Mouse (Mus musculus): ENCODE data around the gene Crhr2. TPM values are rescaled to one million over a fixed set of nuclear protein-coding genes. Genes with fewer than 3 reads are reported as not detected.

The Crhr2 gene
- polyA plus RNA-seq, 1 experiment = not detected

GRCm38 (mm10) chr6:55081379-55081778 is 51.4 kb downstream of the Crhr2 start:
- Histone ChIP-seq H3K27ac (ENCODE audit: control insufficient read depth, insufficient read depth, low read depth, low read length, poor library complexity) (no peak overlapping the region), H3K4me3 (replicated peaks; ENCODE audit: control insufficient read depth, low read depth, low read length) (no peak overlapping the region), H3K4me1 (ENCODE audit: control insufficient read depth, insufficient read depth, low read length) (no peaks in the 10 kb centered on the region)
- 89% methylated on average over 3 of the region's 3 CpGs for WGBS
- no peak for TF ChIP-seq CTCF (IDR thresholded peaks at IDR 0.05; ENCODE audit: control insufficient read depth, insufficient read depth, low read length)

GRCm38 (mm10) chr6:55076561-55077255 is 56.1 kb downstream of the Crhr2 start:
- Histone ChIP-seq H3K27ac (ENCODE audit: control insufficient read depth, insufficient read depth, low read depth, low read length, poor library complexity) (no peak overlapping the region), H3K4me1 (ENCODE audit: control insufficient read depth, insufficient read depth, low read length) (no peaks in the 10 kb centered on the region), H3K4me3 (replicated peaks; ENCODE audit: control insufficient read depth, low read depth, low read length) (no peak overlapping the region)
- 88% methylated on average over 4 of the region's 4 CpGs for WGBS
- TF ChIP-seq CTCF (IDR thresholded peaks at IDR 0.05; ENCODE audit: control insufficient read depth, insufficient read depth, low read length) (no peak), POLR2A (IDR thresholded peaks at IDR 0.05; ENCODE audit: borderline replicate concordance, control insufficient read depth, low read depth, low read length) (no peak)

- Histone ChIP-seq H3K4me1 (ENCODE audit: control insufficient read depth, insufficient read depth, low read length) (no peaks in the 10 kb centered on the region), H3K27ac (ENCODE audit: control insufficient read depth, insufficient read depth, low read depth, low read length, poor library complexity) (no peak overlapping the region), H3K4me3 (replicated peaks; ENCODE audit: control insufficient read depth, low read depth, low read length) (no peak overlapping the region)
- WGBS = 89% methylated on average over 2 of the region's 2 CpGs
- TF ChIP-seq POLR2A (IDR thresholded peaks at IDR 0.05; ENCODE audit: borderline replicate concordance, control insufficient read depth, low read depth, low read length) (no peak), CTCF (IDR thresholded peaks at IDR 0.05; ENCODE audit: control insufficient read depth, insufficient read depth, low read length) (no peak)
Measured at GRCm38 (mm10) chr6:55065903-55066302, 66.9 kb downstream of the Crhr2 start.

GRCm38 (mm10) chr6:55064477-55064827 is 68.4 kb downstream of the Crhr2 start:
- Histone ChIP-seq H3K4me1 (ENCODE audit: control insufficient read depth, insufficient read depth, low read length) (no peaks in the 10 kb centered on the region), H3K4me3 (replicated peaks; ENCODE audit: control insufficient read depth, low read depth, low read length) (no peak overlapping the region), H3K27ac (ENCODE audit: control insufficient read depth, insufficient read depth, low read depth, low read length, poor library complexity) (no peak overlapping the region)
- TF ChIP-seq CTCF (IDR thresholded peaks at IDR 0.05; ENCODE audit: control insufficient read depth, insufficient read depth, low read length) (no peak), POLR2A (IDR thresholded peaks at IDR 0.05; ENCODE audit: borderline replicate concordance, control insufficient read depth, low read depth, low read length) (no peak)
- 73% methylated on average over 7 of the region's 7 CpGs for WGBS

- WGBS = 75% methylated on average over 9 of the region's 9 CpGs
- no peak overlapping the region for H3K4me3 ChIP-seq (replicated peaks; ENCODE audit: control insufficient read depth, low read depth, low read length)
- TF ChIP-seq CTCF (IDR thresholded peaks at IDR 0.05; ENCODE audit: control insufficient read depth, insufficient read depth, low read length) (no peak), POLR2A (IDR thresholded peaks at IDR 0.05; ENCODE audit: borderline replicate concordance, control insufficient read depth, low read depth, low read length) (no peak)
- H3K27ac ChIP-seq (ENCODE audit: control insufficient read depth, insufficient read depth, low read depth, low read length, poor library complexity) = no peak overlapping the region
- H3K4me1 ChIP-seq (ENCODE audit: control insufficient read depth, insufficient read depth, low read length) = no peaks in the 10 kb centered on the region
Measured at GRCm38 (mm10) chr6:55063793-55064476, 68.9 kb downstream of the Crhr2 start.

GRCm38 (mm10) chr6:55062200-55062599 is 70.6 kb downstream of the Crhr2 start:
- no peak overlapping the region for H3K27ac ChIP-seq (ENCODE audit: control insufficient read depth, insufficient read depth, low read depth, low read length, poor library complexity)
- 87% methylated on average over 5 of the region's 5 CpGs for WGBS
- H3K4me1 ChIP-seq (ENCODE audit: control insufficient read depth, insufficient read depth, low read length) = no peaks in the 10 kb centered on the region
- H3K4me3 ChIP-seq (replicated peaks; ENCODE audit: control insufficient read depth, low read depth, low read length) = no peak overlapping the region
- TF ChIP-seq POLR2A (IDR thresholded peaks at IDR 0.05; ENCODE audit: borderline replicate concordance, control insufficient read depth, low read depth, low read length) = no peak
- TF ChIP-seq CTCF (IDR thresholded peaks at IDR 0.05; ENCODE audit: control insufficient read depth, insufficient read depth, low read length) = no peak

- Histone ChIP-seq H3K4me3 (replicated peaks; ENCODE audit: control insufficient read depth, low read depth, low read length) (no peak overlapping the region), H3K4me1 (ENCODE audit: control insufficient read depth, insufficient read depth, low read length) (no peaks in the 10 kb centered on the region), H3K27ac (ENCODE audit: control insufficient read depth, insufficient read depth, low read depth, low read length, poor library complexity) (no peak overlapping the region)
- WGBS = 92% methylated on average over 11 of the region's 11 CpGs
- TF ChIP-seq POLR2A (IDR thresholded peaks at IDR 0.05; ENCODE audit: borderline replicate concordance, control insufficient read depth, low read depth, low read length) = no peak
- TF ChIP-seq CTCF (IDR thresholded peaks at IDR 0.05; ENCODE audit: control insufficient read depth, insufficient read depth, low read length) = no peak
Measured at GRCm38 (mm10) chr6:55061328-55061727, 71.5 kb downstream of the Crhr2 start.

- whole genome bisulfite sequencing = 92% methylated on average over 7 of the region's 7 CpGs
- Histone ChIP-seq H3K4me1 (ENCODE audit: control insufficient read depth, insufficient read depth, low read length) (no peaks in the 10 kb centered on the region), H3K27ac (ENCODE audit: control insufficient read depth, insufficient read depth, low read depth, low read length, poor library complexity) (no peak overlapping the region), H3K4me3 (replicated peaks; ENCODE audit: control insufficient read depth, low read depth, low read length) (no peak overlapping the region)
- TF ChIP-seq POLR2A (IDR thresholded peaks at IDR 0.05; ENCODE audit: borderline replicate concordance, control insufficient read depth, low read depth, low read length) (no peak), CTCF (IDR thresholded peaks at IDR 0.05; ENCODE audit: control insufficient read depth, insufficient read depth, low read length) (no peak)
Measured at GRCm38 (mm10) chr6:55060241-55060825, 72.5 kb downstream of the Crhr2 start.
